Comparison of ENCODE assay signal across 10 mouse cellular contexts in the genomic region with DNA sequence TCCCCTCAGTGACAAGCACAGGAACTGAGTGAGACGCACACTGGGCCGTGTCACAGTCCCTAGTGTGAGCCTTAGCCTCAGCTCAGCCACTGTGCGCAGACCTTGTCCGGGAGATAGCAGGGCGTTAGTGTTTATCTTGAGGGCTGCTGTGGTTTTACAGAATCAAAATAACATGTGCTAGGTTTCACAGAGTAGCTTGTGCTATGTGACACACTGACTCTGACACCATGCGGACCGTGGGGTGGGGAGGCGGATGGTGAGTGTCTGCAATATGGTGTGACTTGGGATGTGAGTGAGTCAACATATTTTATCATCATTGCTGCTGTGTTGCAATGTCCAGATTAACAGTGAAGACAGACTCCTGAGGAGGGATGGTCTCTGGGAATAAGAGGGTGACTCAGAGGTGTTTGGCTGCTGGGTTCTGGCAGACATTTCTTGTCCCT. TPM values are rescaled to one million over a fixed set of nuclear protein-coding genes. Genes with fewer than 3 reads are reported as not detected.
DNase-seq lines count a peak whose midpoint lies in the region; ATAC-seq lines count a peak whose summit lies in the region.
"Had no signal": no experiment of that assay in that cellular context is flagged by ENCODE, and none has a peak within 500 bp of the region (broad histone marks: within the 10 kb centered on the region; RNA-seq: fewer than 3 reads in every experiment).

No protein-coding gene starts in this region.

- H3K27me3 ChIP-seq in liver, embryonic 15.5 days = no peaks in the 10 kb centered on the region
- H3K27me3 ChIP-seq: CH12.LX had no signal

- WGBS in liver, embryonic 15.5 days (ENCODE audit: insufficient replicate concordance) = 18% methylated on average over 8 of the region's 8 CpGs

- no peak overlapping the region for H3K27ac ChIP-seq in liver, embryonic 15.5 days (replicated peaks)
- H3K27ac ChIP-seq: kidney, postnatal 0 days had no signal

- DNase-seq in adrenal gland, postnatal 14 days = peak; percentile 42
- DNase-seq in adrenal gland, adult 18-20 months (ENCODE audit: low spot score in 2 of 2) = no peak
- DNase-seq in MEL-GATA-1-ER (ENCODE audit: extremely low read depth, low read depth) = peak; percentile 80
- no peak for DNase-seq in cerebellum, adult 9-11 months
- DNase-seq in cerebellum, postnatal 4 days (ENCODE audit: low spot score in 2 of 2) = no peak
- no peak for DNase-seq in kidney, adult 11 months

- peak; percentile 95 for ATAC-seq in granulocyte monocyte progenitor cell, adult 5-6 weeks (replicated peaks; ENCODE audit: poor library complexity, severe bottlenecking)
- peak; percentile 65 for ATAC-seq in liver, embryonic 15.5 days (ENCODE audit: insufficient read depth)

- no peaks in the 10 kb centered on the region for H3K36me3 ChIP-seq in liver, embryonic 15.5 days (replicated peaks)

- peaks cover 25% of the 10 kb centered on the region for H3K4me1 ChIP-seq in liver, embryonic 15.5 days (replicated peaks)

- H3K4me3 ChIP-seq in liver, embryonic 15.5 days (replicated peaks) = no peak overlapping the region

- no peak overlapping the region for H3K9ac ChIP-seq in liver, embryonic 15.5 days

- H3K9me3 ChIP-seq in liver, embryonic 15.5 days (replicated peaks) = no peaks in the 10 kb centered on the region

- H3K4me2 ChIP-seq in liver, embryonic 15.5 days = peak overlapping the region; percentile 3; the same call in 1 of the 2 replicates

RNA-seq across cellular contexts. Expression of a gene that starts 17.1 kb away (rescaled TPM):
- 5.6 and 6.0 TPM in 2 replicates for total RNA-seq in adrenal gland, postnatal 14 days (2021)
- 10 to 100 TPM in 1 of 2 experiments, 1 to 10 TPM in 1; 4.3 to 11.2 TPM for total RNA-seq in adrenal gland, adult 18-20 months (2021)
- 0.21 and 0.58 TPM in 2 replicates for total RNA-seq in granulocyte monocyte progenitor cell, adult 5-6 weeks (2014; fragmentation: Nextera tagmentation)
- 0.13 TPM in 1 of 2 replicates, not detected in the other for total RNA-seq in granulocyte monocyte progenitor cell, adult 5-6 weeks (2017)
- 0.73 and 0.74 TPM in 2 replicates for polyA plus RNA-seq in liver, embryonic 15.5 days (2015; fragmentation: Nextera tagmentation; extraction: Ambion mirVana)

RNA-seq across cellular contexts. Expression of a gene that starts 35.4 kb away (rescaled TPM):
- total RNA-seq in adrenal gland, postnatal 14 days (2021) = 59.6 and 61.1 TPM in 2 replicates
- total RNA-seq in adrenal gland, adult 18-20 months (2021) = 10 to 100 TPM; 61.6 to 71.3 TPM
- 26.6 and 41.7 TPM in 2 replicates for total RNA-seq in granulocyte monocyte progenitor cell, adult 5-6 weeks (2014; fragmentation: Nextera tagmentation)
- 32.9 and 41.9 TPM in 2 replicates for total RNA-seq in granulocyte monocyte progenitor cell, adult 5-6 weeks (2017)
- 16.7 and 16.9 TPM in 2 replicates for polyA plus RNA-seq in liver, embryonic 15.5 days (2015; fragmentation: Nextera tagmentation; extraction: Ambion mirVana)

Comparison
In these comparisons a context has a peak if more than half of its experiments do, and no peak if none do; other contexts are left out.
1. DNase-seq: peak in adrenal gland, postnatal 14 days (single experiment) and MEL-GATA-1-ER (single experiment); none in adrenal gland, adult 18-20 months (0 of 2), cerebellum, adult 9-11 months (single experiment), cerebellum, postnatal 4 days (0 of 2) and kidney, adult 11 months (single experiment).